Mouse (Mus musculus) kidney, adult 2 months (tissue): Measurements from ENCODE around the gene Itga2. TPM values are rescaled to one million over a fixed set of nuclear protein-coding genes. Genes with fewer than 3 reads are reported as not detected.

Experiments used
- DNase-seq: peaks from one replicate; pipeline ENCODE4 v3.0.0; 2021
- H3K27ac ChIP-seq: fragments of 200-500 bp; 2 replicates; pipeline ENCODE4 v1.5.1; 2012; ENCODE audit warnings: low read depth, low read length, control low read depth, inconsistent platforms; ENCODE audit not compliant: insufficient read depth
- H3K27me3 ChIP-seq: fragments of 200-500 bp; replicated peaks from 2 replicates; pipeline ENCODE4 v1.6.1; 2012; ENCODE audit warnings: mild to moderate bottlenecking, moderate library complexity, low read length, inconsistent platforms; ENCODE audit not compliant: control insufficient read depth, insufficient read depth
- H3K36me3 ChIP-seq: fragments of 200-500 bp; 2 replicates; pipeline ENCODE4 v1.6.1; 2012; ENCODE audit warnings: mild to moderate bottlenecking, moderate library complexity, low read length, inconsistent platforms; ENCODE audit not compliant: control insufficient read depth, insufficient read depth
- H3K4me1 ChIP-seq: fragments of 200-500 bp; 2 replicates; pipeline ENCODE4 v1.6.1; 2011; ENCODE audit warnings: low read length; ENCODE audit not compliant: control insufficient read depth, insufficient read depth
- H3K4me3 ChIP-seq: fragments of 200-500 bp; 2 replicates; pipeline ENCODE4 v1.5.1; 2011; ENCODE audit warnings: mild to moderate bottlenecking, low read depth, low read length, control low read depth; ENCODE audit not compliant: insufficient read depth
- CTCF ChIP-seq: fragments of 200-500 bp; conservative IDR thresholded peaks from 2 replicates; pipeline ENCODE4 v1.5.1; 2011; ENCODE audit warnings: low read depth, mild to moderate bottlenecking, control low read depth, low read length, moderate library complexity, mixed read lengths; ENCODE audit not compliant: insufficient read depth, insufficient read length
- POLR2A ChIP-seq: fragments of 200-500 bp; IDR thresholded peaks from one replicate; pipeline ENCODE4 v1.6.1; 2011; ENCODE audit warnings: low read depth, low read length, control low read depth
- WGBS: fragments of 180-500 bp; shearing (Covaris S2); methylation state at CpG from one replicate; pipeline ENCODE4 v1.1.7; 2018; 5-methylcytosine and 5-hydroxymethylcytosine counted together
- polyA plus RNA-seq: library from polyadenylated mRNA; depleted of rRNA; stranded (reverse); fragments of >200 nt; gene quantifications from 2 replicates; pipeline ENCODE4 v1.2.3, GENCODE M21; 2012

Gene Itga2
- polyA plus RNA-seq, 1 experiment = 0.58 TPM

DNA sequence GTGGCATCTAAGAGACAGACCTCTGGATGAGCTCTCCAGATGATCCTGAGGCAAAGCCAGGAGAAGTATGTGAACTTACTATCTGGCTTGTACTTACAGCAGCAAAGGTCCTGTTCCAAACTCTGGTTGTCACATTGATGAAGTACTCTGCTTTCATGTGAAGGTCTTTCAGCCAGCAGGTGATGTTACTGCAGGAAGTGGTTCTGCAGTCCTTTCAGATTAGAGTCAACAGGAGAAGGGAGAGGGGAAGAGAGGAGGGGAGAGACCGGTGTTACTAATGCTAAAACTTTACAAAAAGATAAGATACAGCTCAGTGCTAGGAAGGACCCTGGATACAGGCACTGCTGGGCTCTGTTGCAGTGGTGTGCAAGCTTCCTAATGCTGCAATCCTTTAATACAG is 88.6 kb downstream of the Itga2 start:
- no peaks in the 10 kb centered on the region for H3K4me1 ChIP-seq
- WGBS = 67% methylated on average over 1 of the region's 1 CpGs
- H3K36me3 ChIP-seq = no peaks in the 10 kb centered on the region
- DNase-seq = no peak
- H3K27ac ChIP-seq = no peak overlapping the region
- TF ChIP-seq POLR2A (no peak), CTCF (no peak)
- no peak overlapping the region for H3K4me3 ChIP-seq
- H3K27me3 ChIP-seq = no peaks in the 10 kb centered on the region

GRCm38 (mm10) chr13:114840545-114840944 is 91.4 kb downstream of the Itga2 start:
- DNase-seq = no peak
- Histone ChIP-seq H3K4me1 (no peaks in the 10 kb centered on the region), H3K36me3 (no peaks in the 10 kb centered on the region; the same call in 1 of the 2 replicates), H3K27ac (no peak overlapping the region), H3K27me3 (no peaks in the 10 kb centered on the region), H3K4me3 (no peak overlapping the region)
- TF ChIP-seq CTCF (no peak), POLR2A (no peak)
- 92% methylated on average over 4 of the region's 4 CpGs for WGBS

DNA sequence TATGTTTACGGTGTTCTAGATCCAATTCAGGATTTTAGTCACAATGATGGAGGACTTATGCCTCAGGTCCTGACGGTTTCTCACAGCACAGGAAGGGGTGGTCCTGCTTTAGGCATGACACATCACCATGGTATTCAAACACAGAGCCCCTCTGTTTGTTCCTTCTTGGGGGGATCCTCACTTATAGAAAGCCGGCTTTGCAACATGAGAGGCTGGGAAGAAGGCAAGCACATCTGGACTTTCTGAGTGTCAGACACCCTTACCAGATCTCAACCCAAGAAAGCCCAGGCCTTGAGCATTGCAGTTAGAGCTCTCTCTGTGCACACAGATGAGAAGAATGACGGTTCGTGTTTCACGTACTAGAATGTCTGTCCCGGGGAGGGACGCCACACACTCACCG is 92.8 kb downstream of the Itga2 start:
- no peak overlapping the region for H3K4me3 ChIP-seq
- TF ChIP-seq POLR2A = no peak
- H3K36me3 ChIP-seq = no peaks in the 10 kb centered on the region; the same call in 1 of the 2 replicates
- H3K27ac ChIP-seq = no peak overlapping the region
- H3K27me3 ChIP-seq = no peaks in the 10 kb centered on the region
- 89% methylated on average over 9 of the region's 9 CpGs for WGBS
- DNase-seq = no peak
- H3K4me1 ChIP-seq = no peaks in the 10 kb centered on the region

- 19% methylated on average over 5 of the region's 5 CpGs for WGBS
- Histone ChIP-seq H3K36me3 (no peaks in the 10 kb centered on the region; the same call in 1 of the 2 replicates), H3K27me3 (no peaks in the 10 kb centered on the region), H3K4me1 (no peaks in the 10 kb centered on the region), H3K27ac (no peak overlapping the region), H3K4me3 (no peak overlapping the region)
- peak; percentile 80 for DNase-seq
- TF ChIP-seq CTCF (no peak), POLR2A (no peak)
These were observed 93.3 kb downstream of the Itga2 start for GRCm38 (mm10) chr13:114838535-114838990.

GRCm38 (mm10) chr13:114837061-114837460 is 94.8 kb downstream of the Itga2 start:
- H3K4me3 ChIP-seq = no peak overlapping the region
- no peaks in the 10 kb centered on the region for H3K4me1 ChIP-seq
- no peaks in the 10 kb centered on the region for H3K27me3 ChIP-seq
- WGBS = 91% methylated on average over 7 of the region's 7 CpGs
- H3K27ac ChIP-seq = no peak overlapping the region
- H3K36me3 ChIP-seq = peaks cover under 1% of the 10 kb centered on the region; the same call in 1 of the 2 replicates
- no peak for DNase-seq
- TF ChIP-seq POLR2A = no peak

GRCm38 (mm10) chr13:114834580-114834979 is 97.3 kb downstream of the Itga2 start:
- WGBS = 40% methylated on average over 2 of the region's 2 CpGs
- Histone ChIP-seq H3K4me3 (no peak overlapping the region), H3K27me3 (no peaks in the 10 kb centered on the region), H3K27ac (no peak overlapping the region), H3K36me3 (peaks cover 3% of the 10 kb centered on the region; the same call in 1 of the 2 replicates), H3K4me1 (no peaks in the 10 kb centered on the region)
- TF ChIP-seq CTCF (no peak), POLR2A (no peak)
- DNase-seq = no peak

DNA sequence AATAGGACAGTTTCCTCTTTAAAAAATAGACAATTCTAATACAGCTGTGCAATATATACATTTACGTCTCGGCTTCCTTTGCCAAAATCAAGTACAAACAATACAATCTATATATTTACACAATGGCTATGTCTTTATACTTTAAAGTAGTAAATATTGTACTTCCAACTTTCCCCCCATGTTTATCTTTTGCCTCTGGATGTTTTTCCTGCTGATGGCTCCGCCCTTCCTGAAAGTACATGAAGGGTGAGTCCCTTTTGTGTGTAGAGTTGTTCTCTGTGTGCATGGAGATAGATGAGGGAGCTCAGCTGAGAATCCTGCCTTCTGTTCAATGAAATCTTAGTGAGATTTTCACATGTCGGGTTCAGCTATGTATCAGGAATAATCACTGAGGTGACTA is 98.5 kb downstream of the Itga2 start:
- Histone ChIP-seq H3K27me3 (no peaks in the 10 kb centered on the region), H3K27ac (no peak overlapping the region)
- TF ChIP-seq CTCF (no peak), POLR2A (no peak)

GRCm38 (mm10) chr13:114832761-114833160 is 99.1 kb downstream of the Itga2 start:
- Histone ChIP-seq H3K4me1 (no peaks in the 10 kb centered on the region), H3K27me3 (no peaks in the 10 kb centered on the region), H3K4me3 (no peak overlapping the region), H3K36me3 (peaks cover 3% of the 10 kb centered on the region; the same call in 1 of the 2 replicates), H3K27ac (no peak overlapping the region)
- WGBS = 77% methylated on average over 5 of the region's 5 CpGs
- no peak for TF ChIP-seq POLR2A
- TF ChIP-seq CTCF = no peak
- no peak for DNase-seq

More for the DNA sequence above, 98.5 kb downstream of the Itga2 start:
- peaks cover 3% of the 10 kb centered on the region; the same call in 1 of the 2 replicates for H3K36me3 ChIP-seq
- 90% methylated on average over 4 of the region's 4 CpGs for WGBS
- DNase-seq = no peak
- no peaks in the 10 kb centered on the region for H3K4me1 ChIP-seq
- H3K4me3 ChIP-seq = no peak overlapping the region
